7 mouse cellular contexts compared by ENCODE assay signal in genomic region chr11:53299551-53300329, GRCm38 (mm10). TPM values are rescaled to one million over a fixed set of nuclear protein-coding genes. Genes with fewer than 3 reads are reported as not detected.
DNase-seq lines count a peak whose midpoint lies in the region; ATAC-seq lines count a peak whose summit lies in the region.

No protein-coding gene starts in this region.

- ATAC-seq in intestine, embryonic 14.5 days (replicated peaks; ENCODE audit: low FRiP score, low TSS enrichment, low read depth) = peak; percentile 74

- H3K4me3 ChIP-seq in intestine, embryonic 14.5 days (ENCODE audit: low read depth, low read length) = peak overlapping the region; percentile 100
- peak overlapping the region; percentile 99 for H3K4me3 ChIP-seq in midbrain, embryonic 10.5 days

- peak; percentile 65 for DNase-seq in adipocyte (ENCODE audit: low spot score)
- peak; percentile 37 to 67 for DNase-seq in cerebellum, postnatal 25 days
- DNase-seq in gastrocnemius, postnatal 10 days = peak; percentile 58
- DNase-seq in intestine, embryonic 14.5 days (ENCODE audit: low spot score) = peak; percentile 83
- DNase-seq in left cerebral cortex, postnatal 4 days = peak; percentile 48
- DNase-seq in midbrain, embryonic 10.5 days (ENCODE audit: low spot score) = no peak
- DNase-seq in spleen, adult 12 weeks (ENCODE audit: low spot score) = peak; percentile 60

- H3K4me2 ChIP-seq in intestine, embryonic 14.5 days (ENCODE audit: low read length) = peak overlapping the region; percentile 72

- intact Hi-C loops in left cerebral cortex, postnatal 4 days (cut with DNase I) = no loop called here

- H3K36me3 ChIP-seq in intestine, embryonic 14.5 days (ENCODE audit: control insufficient read depth, insufficient read depth, low read length) = peaks cover 7% of the 10 kb centered on the region; the same call in 1 of the 2 replicates
- H3K36me3 ChIP-seq in midbrain, embryonic 10.5 days = peaks cover 36% of the 10 kb centered on the region

- no peaks in the 10 kb centered on the region for H3K9me3 ChIP-seq in intestine, embryonic 14.5 days (ENCODE audit: control insufficient read depth, low read length)
- no peaks in the 10 kb centered on the region for H3K9me3 ChIP-seq in midbrain, embryonic 10.5 days (replicated peaks)

- no peaks in the 10 kb centered on the region for H3K27me3 ChIP-seq in intestine, embryonic 14.5 days (replicated peaks; ENCODE audit: control insufficient read depth, insufficient read depth, low read length)
- H3K27me3 ChIP-seq in midbrain, embryonic 10.5 days (ENCODE audit: low read depth, poor library complexity, severe bottlenecking) = no peaks in the 10 kb centered on the region

- under 1% methylated on average over 64 of the region's 80 CpGs for WGBS in intestine, embryonic 14.5 days
- WGBS in midbrain, embryonic 10.5 days = under 1% methylated on average over 80 of the region's 80 CpGs

- peak overlapping the region; percentile 97 for H3K9ac ChIP-seq in intestine, embryonic 14.5 days (ENCODE audit: low read length)

- peak overlapping the region; percentile 98 for H3K27ac ChIP-seq in intestine, embryonic 14.5 days (ENCODE audit: low read depth)
- H3K27ac ChIP-seq in midbrain, embryonic 10.5 days (replicated peaks) = peak overlapping the region; percentile 95

- H3K4me1 ChIP-seq in intestine, embryonic 14.5 days (replicated peaks; ENCODE audit: control insufficient read depth, insufficient read depth, low read length) = peaks cover 24% of the 10 kb centered on the region
- H3K4me1 ChIP-seq in midbrain, embryonic 10.5 days = peaks cover 31% of the 10 kb centered on the region

RNA-seq across cellular contexts. Expression of gene Hspa4, which starts 0.5 kb away (rescaled TPM):
- total RNA-seq in gastrocnemius, postnatal 10 days (2021) = 100 to 1,000 TPM; 115 to 122 TPM
- 105 and 110 TPM in 2 replicates for polyA plus RNA-seq in intestine, embryonic 14.5 days (2014; fragmentation: Nextera tagmentation; extraction: Ambion mirVana)
- 100 to 1,000 TPM; 164 to 170 TPM for total RNA-seq in left cerebral cortex, postnatal 4 days (2021)
- polyA plus RNA-seq in midbrain, embryonic 10.5 days (2016; fragmentation: Nextera tagmentation; extraction: Ambion mirVana) = 106 and 116 TPM in 2 replicates

RNA-seq across cellular contexts. Expression of gene Zcchc10, which starts 24.7 kb away (rescaled TPM):
- 1 to 10 TPM; 9.4 to 10.0 TPM for total RNA-seq in gastrocnemius, postnatal 10 days (2021)
- 22.4 and 22.5 TPM in 2 replicates for polyA plus RNA-seq in intestine, embryonic 14.5 days (2014; fragmentation: Nextera tagmentation; extraction: Ambion mirVana)
- 10 to 100 TPM in 1 of 2 experiments, 1 to 10 TPM in 1; 8.4 to 10.3 TPM for total RNA-seq in left cerebral cortex, postnatal 4 days (2021)
- polyA plus RNA-seq in midbrain, embryonic 10.5 days (2016; fragmentation: Nextera tagmentation; extraction: Ambion mirVana) = 24.6 and 25.2 TPM in 2 replicates

RNA-seq across cellular contexts. Expression of gene Aff4, which starts 50.9 kb away (rescaled TPM):
- total RNA-seq in gastrocnemius, postnatal 10 days (2021) = 100 to 1,000 TPM; 114 to 129 TPM
- 48.1 and 56.6 TPM in 2 replicates for polyA plus RNA-seq in intestine, embryonic 14.5 days (2014; fragmentation: Nextera tagmentation; extraction: Ambion mirVana)
- total RNA-seq in left cerebral cortex, postnatal 4 days (2021) = 100 to 1,000 TPM; 202 to 228 TPM
- polyA plus RNA-seq in midbrain, embryonic 10.5 days (2016; fragmentation: Nextera tagmentation; extraction: Ambion mirVana) = 27.7 and 40.8 TPM in 2 replicates
